Comparison of ENCODE assay signal across 18 mouse cellular contexts in genomic region chr1:18415879-18416278, GRCm38 (mm10).
A peak's percentile ranks its signal among the peaks of the same experiment; 100 is the strongest.
DNase-seq lines count a peak whose midpoint lies in the region; ATAC-seq and TF ChIP-seq lines count a peak whose summit lies in the region.
"Had no signal": no experiment of that assay in that cellular context is flagged by ENCODE, and none has a peak within 500 bp of the region (broad histone marks: within the 10 kb centered on the region; RNA-seq: fewer than 3 reads in every experiment).

No protein-coding gene starts in this region.

- peak; percentile 56 for DNase-seq in brain, embryonic 14.5 days (ENCODE audit: low read depth)
- no peak for DNase-seq in hindbrain, embryonic 14.5 days (ENCODE audit: low spot score)
- DNase-seq in cerebellum, postnatal 25 days = no peak
- no peak for DNase-seq in adrenal gland, postnatal 25 days
- no peak for DNase-seq in spleen, adult 12 weeks (ENCODE audit: low spot score)
- no peak for DNase-seq in right cerebral cortex, postnatal 10 days (ENCODE audit: low spot score in 2 of 2)
- DNase-seq: cerebellum, postnatal 36 days; gastrocnemius, postnatal 14 days; heart, postnatal 36 days; kidney, postnatal 10 days; right cerebral cortex, postnatal 25 days had no signal

- no peak overlapping the region for H3K4me2 ChIP-seq in forebrain, embryonic 12.5 days
- H3K4me2 ChIP-seq in hindbrain, embryonic 14.5 days (replicated peaks) = no peak overlapping the region
- H3K4me2 ChIP-seq in midbrain, embryonic 15.5 days = peak overlapping the region; percentile 5; the same call in 1 of the 2 replicates
- H3K4me2 ChIP-seq: embryonic facial prominence, embryonic 15.5 days; heart, embryonic 11.5 days; lung, embryonic 15.5 days had no signal

- no peaks in the 10 kb centered on the region for H3K9me3 ChIP-seq in forebrain, embryonic 12.5 days
- no peaks in the 10 kb centered on the region for H3K9me3 ChIP-seq in hindbrain, embryonic 14.5 days (ENCODE audit: control insufficient read depth, low read length)
- no peaks in the 10 kb centered on the region for H3K9me3 ChIP-seq in midbrain, embryonic 15.5 days
- H3K9me3 ChIP-seq: embryonic facial prominence, embryonic 15.5 days; lung, embryonic 15.5 days had no signal

- TF ChIP-seq CTCF in brain, embryonic 14.5 days (IDR thresholded peaks at IDR 0.05; ENCODE audit: borderline replicate concordance, extremely low read depth, insufficient read depth, insufficient read length) = no peak

- H3K4me1 ChIP-seq in forebrain, embryonic 12.5 days = peaks cover 12% of the 10 kb centered on the region
- H3K4me1 ChIP-seq in hindbrain, embryonic 14.5 days (replicated peaks; ENCODE audit: control insufficient read depth, insufficient read depth, low read length) = 0 out of 2 replicates have a peak, but pooled peaks cover 5% of the 10 kb centered on the region
- peaks cover 10% of the 10 kb centered on the region for H3K4me1 ChIP-seq in midbrain, embryonic 15.5 days
- H3K4me1 ChIP-seq: embryonic facial prominence, embryonic 15.5 days; lung, embryonic 15.5 days had no signal

- ATAC-seq in forebrain, embryonic 12.5 days (ENCODE audit: low FRiP score) = peak; percentile 43; the same call in 1 of the 2 replicates
- ATAC-seq in hindbrain, embryonic 14.5 days (ENCODE audit: low FRiP score) = peak; percentile 40
- ATAC-seq in midbrain, embryonic 15.5 days (replicated peaks) = peak; percentile 69
- ATAC-seq: intestine, embryonic 16.5 days; Patski had no signal

- TF ChIP-seq POLR2A in brain, embryonic 14.5 days (IDR thresholded peaks at IDR 0.05; ENCODE audit: borderline replicate concordance, extremely low read depth, insufficient read depth, insufficient read length, poor library complexity, severe bottlenecking) = no peak

- H3K4me3 ChIP-seq in forebrain, embryonic 12.5 days (replicated peaks) = no peak overlapping the region
- no peak overlapping the region for H3K4me3 ChIP-seq in hindbrain, embryonic 14.5 days (replicated peaks; ENCODE audit: low read length)
- no peak overlapping the region for H3K4me3 ChIP-seq in midbrain, embryonic 15.5 days
- H3K4me3 ChIP-seq: embryonic facial prominence, embryonic 15.5 days; lung, embryonic 15.5 days had no signal

- WGBS in forebrain, embryonic 12.5 days = 7% methylated on average over 2 of the region's 2 CpGs
- 7% methylated on average over 2 of the region's 2 CpGs for WGBS in hindbrain, embryonic 14.5 days
- 8% methylated on average over 2 of the region's 2 CpGs for WGBS in midbrain, embryonic 15.5 days

- no peak overlapping the region for H3K9ac ChIP-seq in forebrain, embryonic 12.5 days
- H3K9ac ChIP-seq in hindbrain, embryonic 14.5 days = no peak overlapping the region
- no peak overlapping the region for H3K9ac ChIP-seq in midbrain, embryonic 15.5 days
- H3K9ac ChIP-seq: embryonic facial prominence, embryonic 15.5 days; lung, embryonic 15.5 days had no signal

- no peaks in the 10 kb centered on the region for H3K36me3 ChIP-seq in forebrain, embryonic 12.5 days (replicated peaks)
- no peaks in the 10 kb centered on the region for H3K36me3 ChIP-seq in hindbrain, embryonic 14.5 days (replicated peaks; ENCODE audit: control insufficient read depth, insufficient read depth)
- no peaks in the 10 kb centered on the region for H3K36me3 ChIP-seq in midbrain, embryonic 15.5 days (replicated peaks)
- H3K36me3 ChIP-seq: embryonic facial prominence, embryonic 15.5 days; lung, embryonic 15.5 days had no signal

- H3K27me3 ChIP-seq in forebrain, embryonic 12.5 days = no peaks in the 10 kb centered on the region
- H3K27me3 ChIP-seq in hindbrain, embryonic 14.5 days (ENCODE audit: control insufficient read depth, insufficient read depth, low read length) = no peaks in the 10 kb centered on the region
- no peaks in the 10 kb centered on the region for H3K27me3 ChIP-seq in midbrain, embryonic 15.5 days (replicated peaks)
- H3K27me3 ChIP-seq: embryonic facial prominence, embryonic 15.5 days; lung, embryonic 15.5 days; Patski had no signal

- peak overlapping the region; percentile 69 for H3K27ac ChIP-seq in forebrain, embryonic 12.5 days
- H3K27ac ChIP-seq in hindbrain, embryonic 14.5 days = peak overlapping the region; percentile 9; the same call in 1 of the 2 replicates
- H3K27ac ChIP-seq in midbrain, embryonic 15.5 days = peak overlapping the region; percentile 82
- H3K27ac ChIP-seq: embryonic facial prominence, embryonic 15.5 days; lung, embryonic 15.5 days had no signal

Comparison
In these comparisons a context has a peak if more than half of its experiments do, and no peak if none do; other contexts are left out.
1. H3K27ac ChIP-seq: peak in every context shown above with its lines; median percentile 82 in midbrain, embryonic 15.5 days; 69 in forebrain, embryonic 12.5 days; 9 in hindbrain, embryonic 14.5 days.